Mouse (Mus musculus) thymus, adult 2 months (tissue): ENCODE data around the gene Hspa4l. TPM values are rescaled to one million over a fixed set of nuclear protein-coding genes. Genes with fewer than 3 reads are reported as not detected.
"Not testable (repeated sequence)": the region's sequence is repeated elsewhere in the genome, so short reads cannot be mapped to it uniquely, and the experiment has no call there.

ENCODE experiments used
- DNase-seq: peaks from one replicate; pipeline ENCODE4 v3.0.0; 2021
- H3K27ac ChIP-seq: fragments of 200-500 bp; 2 replicates; pipeline ENCODE4 v1.5.1; 2012; ENCODE audit warnings: low read length, control low read depth; ENCODE audit not compliant: control insufficient read depth, insufficient read depth
- H3K27me3 ChIP-seq: fragments of 200-500 bp; 2 replicates; pipeline ENCODE4 v1.6.1; 2012; ENCODE audit warnings: mild to moderate bottlenecking, low read length, moderate library complexity, mixed read lengths; ENCODE audit not compliant: control insufficient read depth, insufficient read depth
- H3K36me3 ChIP-seq: fragments of 200-500 bp; 2 replicates; pipeline ENCODE4 v1.6.1; 2012; ENCODE audit warnings: mild to moderate bottlenecking, low read length, moderate library complexity; ENCODE audit not compliant: control insufficient read depth, insufficient read depth
- H3K4me1 ChIP-seq: fragments of 200-500 bp; replicated peaks from 2 replicates; pipeline ENCODE4 v1.6.1; 2012; ENCODE audit warnings: low read length; ENCODE audit not compliant: control insufficient read depth, insufficient read depth
- H3K4me3 ChIP-seq: fragments of 200-500 bp; 2 replicates; pipeline ENCODE4 v1.5.1; 2012; ENCODE audit warnings: mild to moderate bottlenecking, low read length, control low read depth, moderate library complexity; ENCODE audit not compliant: control insufficient read depth, insufficient read depth
- CTCF ChIP-seq: fragments of 200-500 bp; IDR thresholded peaks from 2 replicates; pipeline ENCODE4 v1.5.1; 2012; ENCODE audit warnings: mild to moderate bottlenecking, control low read depth, low read length, moderate library complexity, borderline replicate concordance; ENCODE audit not compliant: control insufficient read depth, poor library complexity, insufficient read depth; ENCODE audit errors: extremely low read depth
- POLR2A ChIP-seq: fragments of 200-500 bp; IDR thresholded peaks from 2 replicates; pipeline ENCODE4 v1.6.1; 2012; ENCODE audit warnings: mild to moderate bottlenecking, low read length, control low read depth, moderate library complexity; ENCODE audit not compliant: control insufficient read depth, poor library complexity, insufficient read depth; ENCODE audit errors: extremely low read depth
- WGBS: fragments of 180-500 bp; shearing (Covaris S2); methylation state at CpG from one replicate; pipeline ENCODE4 v1.1.7; 2018; 5-methylcytosine and 5-hydroxymethylcytosine counted together
- polyA plus RNA-seq: library from polyadenylated mRNA; depleted of rRNA; stranded (reverse); fragments of >200 nt; gene quantifications from 2 replicates; pipeline ENCODE4 v1.2.3, GENCODE M21; 2012; rRNA removed

Gene Hspa4l
- polyA plus RNA-seq, 1 experiment: 23.5 TPM

- Histone ChIP-seq H3K27ac (no peak overlapping the region), H3K4me1 (no peaks in the 10 kb centered on the region), H3K36me3 (peaks cover 55% of the 10 kb centered on the region), H3K4me3 (no peak overlapping the region), H3K27me3 (no peaks in the 10 kb centered on the region)
- DNase-seq: no peak
- WGBS: 96% methylated on average over 2 of the region's 2 CpGs
- TF ChIP-seq CTCF: no peak
- no peak for TF ChIP-seq POLR2A
Observed at GRCm38 (mm10) chr3:40809894-40810293, 65.6 kb downstream of the Hspa4l start.

GRCm38 (mm10) chr3:40813275-40813674 lies 69.0 kb downstream of the Hspa4l start:
- no peak overlapping the region for H3K4me3 ChIP-seq
- H3K27ac ChIP-seq: no peak overlapping the region
- H3K27me3 ChIP-seq: no peaks in the 10 kb centered on the region
- DNase-seq: no peak
- 100% methylated on average over 2 of the region's 2 CpGs for WGBS
- H3K36me3 ChIP-seq: peaks cover 50% of the 10 kb centered on the region
- no peak for TF ChIP-seq CTCF
- TF ChIP-seq POLR2A: no peak
- H3K4me1 ChIP-seq: no peaks in the 10 kb centered on the region

GRCm38 (mm10) chr3:40845521-40845920 lies 101.2 kb downstream of the Hspa4l start:
- not testable (repeated sequence) for H3K27me3 ChIP-seq, H3K4me3 ChIP-seq, H3K4me1 ChIP-seq, DNase-seq, H3K36me3 ChIP-seq, H3K27ac ChIP-seq
- 80% methylated on average over 6 of the region's 6 CpGs for WGBS

Other genes starting within 250 kb of the Hspa4l start
- gene Intu, start 213.2 kb upstream of the Hspa4l start, polyA plus RNA-seq: 2.1 TPM in 2 replicates
- gene Slc25a31, start 35.6 kb upstream of the Hspa4l start, polyA plus RNA-seq: 0.10 and 0.16 TPM in 2 replicates
- 15.8 and 19.5 TPM in 2 replicates for gene Plk4, start 55.5 kb downstream of the Hspa4l start, polyA plus RNA-seq
- 7.5 and 8.3 TPM in 2 replicates for gene Mfsd8, start 102.4 kb downstream of the Hspa4l start, polyA plus RNA-seq
- gene Abhd18, start 102.5 kb downstream of the Hspa4l start, polyA plus RNA-seq: 4.8 and 6.4 TPM in 2 replicates
- gene 1700034I23Rik, start 158.0 kb downstream of the Hspa4l start, polyA plus RNA-seq: 0.04 TPM in 1 of 2 replicates, not detected in the other
- 4.8 and 5.0 TPM in 2 replicates for gene Larp1b, start 205.3 kb downstream of the Hspa4l start, polyA plus RNA-seq